Mouse (Mus musculus) hindbrain, embryonic 14.5 days (tissue): ENCODE data around the gene Itsn1. TPM values are rescaled to one million over a fixed set of nuclear protein-coding genes. Genes with fewer than 3 reads are reported as not detected.

Source experiments
- ATAC-seq: fragments of 200-750 bp; cut with Nextera tagmentation; 2 replicates; pipeline ENCODE4 v1.8.0; 2017; ENCODE audit warnings: moderate number of reproducible peaks, mild to moderate bottlenecking, moderate TSS enrichment, moderate library complexity; ENCODE audit not compliant: low FRiP score
- DNase-seq: peaks from one replicate; pipeline ENCODE4 v3.0.0-alpha.2; 2015; ENCODE audit warnings: low spot score
- H3K27ac ChIP-seq: fragments of 300-500 bp; sonication (generic); 2 replicates; pipeline ENCODE4 v1.5.1; 2014; ENCODE audit warnings: mild to moderate bottlenecking, moderate library complexity
- H3K27me3 ChIP-seq: fragments of 300-500 bp; sonication (generic); 2 replicates; pipeline ENCODE4 v1.6.1; 2014; ENCODE audit warnings: mild to moderate bottlenecking, low read length, mixed read lengths; ENCODE audit not compliant: control insufficient read depth, insufficient read depth
- H3K36me3 ChIP-seq: fragments of 300-500 bp; sonication (generic); replicated peaks from 2 replicates; pipeline ENCODE4 v1.6.1; 2014; ENCODE audit not compliant: control insufficient read depth, insufficient read depth
- H3K4me1 ChIP-seq: fragments of 300-500 bp; sonication (generic); replicated peaks from 2 replicates; pipeline ENCODE4 v1.6.1; 2014; ENCODE audit warnings: antibody characterized with exemption, low read length, mixed read lengths; ENCODE audit not compliant: control insufficient read depth, insufficient read depth
- H3K4me2 ChIP-seq: fragments of 300-500 bp; sonication (generic); replicated peaks from 2 replicates; pipeline ENCODE4 v1.6.1; 2014; ENCODE audit warnings: mild to moderate bottlenecking, moderate library complexity
- H3K4me3 ChIP-seq: fragments of 300-500 bp; sonication (generic); replicated peaks from 2 replicates; pipeline ENCODE4 v1.5.1; 2014; ENCODE audit warnings: mild to moderate bottlenecking, low read length
- H3K9ac ChIP-seq: fragments of 300-500 bp; sonication (generic); 2 replicates; pipeline ENCODE4 v1.6.1; 2014
- H3K9me3 ChIP-seq: fragments of 300-500 bp; sonication (generic); 2 replicates; pipeline ENCODE4 v1.6.1; 2016; ENCODE audit warnings: low read length; ENCODE audit not compliant: control insufficient read depth
- WGBS: fragments of 180-500 bp; shearing (Covaris S2); extraction: QIAGEN DNeasy Blood & Tissue Kit; methylation state at CpG from one replicate; pipeline ENCODE4 v1.1.7; 2014; 5-methylcytosine and 5-hydroxymethylcytosine counted together
- polyA plus RNA-seq: library from polyadenylated mRNA; unstranded; fragments of >200 nt; fragmentation: Nextera tagmentation; extraction: Ambion mirVana; gene quantifications from 2 replicates; pipeline ENCODE4 v1.2.1, GENCODE M21; 2014

Itsn1 gene
- polyA plus RNA-seq, 1 experiment from 2014 or later = 61.8 TPM

DNA sequence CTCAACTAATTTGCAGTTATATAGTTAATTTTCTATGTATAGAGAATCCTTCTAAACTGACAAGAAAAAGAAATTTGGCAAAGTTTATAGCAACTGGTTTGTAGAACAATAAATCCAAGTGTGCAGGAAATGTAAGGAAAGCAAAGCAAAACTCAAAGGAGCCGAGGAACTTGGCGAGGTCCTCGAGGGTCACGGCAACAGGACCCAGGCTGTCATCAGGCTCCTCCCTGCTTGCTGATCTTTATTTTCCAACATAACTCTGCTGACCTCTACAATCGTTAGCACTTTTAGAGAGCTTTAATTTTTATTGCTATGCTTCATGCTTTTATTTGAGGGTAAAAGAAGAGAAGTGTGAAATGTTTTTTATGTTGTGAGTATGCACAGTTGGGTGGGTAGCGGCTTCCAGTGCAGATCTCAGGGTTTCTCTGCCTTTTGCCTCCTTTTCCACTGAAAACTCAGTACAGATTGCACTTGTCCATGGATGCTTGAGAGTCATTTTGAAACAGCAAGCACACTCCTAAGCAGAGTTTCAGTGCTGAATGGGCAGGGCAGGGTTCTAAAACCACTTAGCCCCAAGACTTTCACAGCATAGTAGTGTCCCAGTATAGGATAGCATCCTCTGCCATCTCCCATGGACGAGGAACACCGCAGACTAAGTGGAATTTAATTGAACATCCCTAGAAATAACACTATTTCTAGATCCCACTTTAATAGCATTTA lies 63.6 kb downstream of the Itsn1 start:
- no peak overlapping the region for H3K4me2 ChIP-seq
- no peak overlapping the region for H3K9ac ChIP-seq
- H3K4me3 ChIP-seq = no peak overlapping the region
- no peaks in the 10 kb centered on the region for H3K9me3 ChIP-seq
- DNase-seq (no peak), ATAC-seq (no peak)
- peaks cover 37% of the 10 kb centered on the region for H3K36me3 ChIP-seq
- H3K27ac ChIP-seq = no peak overlapping the region
- no peaks in the 10 kb centered on the region for H3K4me1 ChIP-seq
- H3K27me3 ChIP-seq = no peaks in the 10 kb centered on the region
- 82% methylated on average over 8 of the region's 8 CpGs for WGBS

DNA sequence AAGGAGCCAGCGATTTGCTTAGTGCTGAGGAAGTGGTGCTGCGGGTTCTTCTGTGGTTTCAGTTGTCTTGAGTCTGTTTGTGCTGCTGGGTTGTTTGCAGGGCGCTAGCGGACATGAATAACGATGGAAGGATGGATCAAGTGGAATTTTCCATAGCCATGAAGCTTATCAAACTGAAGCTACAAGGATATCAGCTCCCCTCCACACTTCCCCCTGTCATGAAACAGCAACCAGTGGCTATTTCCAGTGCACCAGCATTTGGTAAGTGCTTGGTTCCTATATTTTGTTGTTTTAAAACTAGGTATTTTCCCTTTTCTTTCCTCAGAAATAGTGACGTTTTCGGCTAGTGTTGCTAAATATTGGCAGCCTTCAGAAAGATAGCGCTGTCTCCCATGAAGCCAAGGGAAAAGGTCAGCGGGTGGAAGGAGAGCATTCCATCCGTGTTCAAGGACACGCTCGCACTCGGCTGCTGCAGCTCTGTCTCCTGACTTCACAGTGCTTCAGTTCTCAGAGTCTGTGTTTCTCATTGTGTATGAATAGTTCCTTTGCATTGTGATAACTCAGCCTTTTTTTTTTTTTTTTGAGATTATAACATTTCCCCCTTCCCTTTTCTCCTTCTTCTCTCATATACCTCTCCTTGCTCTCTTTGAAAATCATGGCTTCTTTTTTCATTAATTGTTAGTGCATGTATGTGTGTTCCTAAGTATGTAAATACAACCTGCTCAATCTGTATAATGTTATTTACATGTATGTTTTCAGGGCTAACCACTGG lies 64.6 kb downstream of the Itsn1 start:
- H3K4me3 ChIP-seq = no peak overlapping the region
- no peaks in the 10 kb centered on the region for H3K9me3 ChIP-seq
- no peak overlapping the region for H3K4me2 ChIP-seq
- H3K4me1 ChIP-seq = no peaks in the 10 kb centered on the region
- 92% methylated on average over 13 of the region's 13 CpGs for WGBS
- H3K36me3 ChIP-seq = peaks cover 30% of the 10 kb centered on the region
- no peak for ATAC-seq
- DNase-seq = no peak
- H3K27ac ChIP-seq = no peak overlapping the region
- no peaks in the 10 kb centered on the region for H3K27me3 ChIP-seq
- no peak overlapping the region for H3K9ac ChIP-seq

DNA sequence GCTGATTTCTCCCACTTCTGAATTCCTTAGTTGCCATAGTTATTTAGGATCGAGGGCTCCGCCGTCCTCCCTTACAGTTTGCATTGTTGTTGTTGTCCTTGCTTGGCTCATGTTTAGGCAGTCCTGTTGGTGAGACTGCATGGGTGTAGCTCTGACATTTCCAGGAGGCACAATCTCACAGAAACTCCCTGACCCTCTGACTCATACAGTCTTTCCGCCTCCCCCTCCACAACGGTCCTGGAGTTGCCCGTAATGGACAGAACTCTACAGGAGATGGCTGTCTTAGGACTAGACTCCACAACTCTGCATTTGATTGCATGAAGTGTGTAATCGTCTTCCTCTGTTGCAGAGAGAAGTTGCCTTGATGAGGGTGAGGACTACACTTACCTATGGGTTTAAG lies 65.2 kb downstream of the Itsn1 start:
- DNase-seq = no peak
- H3K36me3 ChIP-seq = peaks cover 30% of the 10 kb centered on the region
- no peak for ATAC-seq
- 97% methylated on average over 7 of the region's 7 CpGs for WGBS
- H3K27ac ChIP-seq = no peak overlapping the region
- H3K4me2 ChIP-seq = no peak overlapping the region
- no peaks in the 10 kb centered on the region for H3K9me3 ChIP-seq
- H3K27me3 ChIP-seq = no peaks in the 10 kb centered on the region
- no peaks in the 10 kb centered on the region for H3K4me1 ChIP-seq
- no peak overlapping the region for H3K4me3 ChIP-seq
- H3K9ac ChIP-seq = no peak overlapping the region

DNA sequence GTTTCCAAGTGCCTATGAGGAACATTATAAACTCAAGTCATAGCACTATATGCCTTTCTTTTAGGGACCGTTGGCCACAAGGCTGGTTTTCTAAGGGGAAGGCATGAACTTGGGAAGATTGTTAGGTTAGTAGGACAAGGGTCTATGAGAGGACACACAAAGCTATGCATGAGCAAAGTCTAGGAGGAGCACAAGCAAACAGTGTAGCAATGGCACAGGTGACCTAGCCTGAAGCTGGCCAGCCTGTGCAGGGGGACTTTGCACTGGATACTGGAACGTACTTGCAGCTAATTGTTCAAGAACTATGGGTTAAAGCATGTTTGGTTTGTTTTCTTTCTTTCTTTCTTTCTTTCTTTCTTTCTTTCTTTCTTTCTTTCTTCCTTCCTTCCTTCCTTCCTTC lies 66.0 kb downstream of the Itsn1 start:
- 91% methylated on average over 2 of the region's 2 CpGs for WGBS

DNA sequence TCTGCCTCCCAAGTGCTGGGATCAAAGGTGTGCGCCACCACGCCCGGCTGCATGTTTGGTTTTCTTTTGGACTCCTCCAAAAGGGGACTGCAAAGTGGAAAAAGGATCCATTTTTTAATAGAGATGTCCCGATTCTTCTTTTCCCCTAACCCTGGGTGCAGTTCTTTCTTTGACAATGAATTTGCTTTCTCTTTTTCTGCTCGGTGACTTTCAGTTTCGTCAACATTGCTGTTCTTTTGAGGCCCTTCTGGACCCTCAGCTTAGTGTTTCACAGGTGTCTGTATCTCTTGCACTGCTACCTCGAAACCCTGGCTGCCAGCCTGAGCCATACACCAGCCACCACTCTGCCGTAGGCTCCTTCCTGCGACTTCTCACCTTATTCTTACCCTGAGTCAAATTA lies 66.5 kb downstream of the Itsn1 start:
- no peak overlapping the region for H3K4me2 ChIP-seq
- H3K4me1 ChIP-seq = no peaks in the 10 kb centered on the region
- no peak overlapping the region for H3K4me3 ChIP-seq
- ATAC-seq (no peak), DNase-seq (no peak)
- no peak overlapping the region for H3K9ac ChIP-seq
- H3K9me3 ChIP-seq = no peaks in the 10 kb centered on the region
- 94% methylated on average over 9 of the region's 9 CpGs for WGBS
- no peaks in the 10 kb centered on the region for H3K27me3 ChIP-seq
- H3K27ac ChIP-seq = no peak overlapping the region
- H3K36me3 ChIP-seq = peaks cover 39% of the 10 kb centered on the region

More for the DNA sequence above, 66.0 kb downstream of the Itsn1 start:
- ATAC-seq (no peak), DNase-seq (no peak)
- Histone ChIP-seq H3K9me3 (no peaks in the 10 kb centered on the region), H3K27ac (no peak overlapping the region), H3K27me3 (no peaks in the 10 kb centered on the region), H3K36me3 (peaks cover 36% of the 10 kb centered on the region), H3K9ac (no peak overlapping the region), H3K4me2 (no peak overlapping the region), H3K4me1 (no peaks in the 10 kb centered on the region), H3K4me3 (no peak overlapping the region)

DNA sequence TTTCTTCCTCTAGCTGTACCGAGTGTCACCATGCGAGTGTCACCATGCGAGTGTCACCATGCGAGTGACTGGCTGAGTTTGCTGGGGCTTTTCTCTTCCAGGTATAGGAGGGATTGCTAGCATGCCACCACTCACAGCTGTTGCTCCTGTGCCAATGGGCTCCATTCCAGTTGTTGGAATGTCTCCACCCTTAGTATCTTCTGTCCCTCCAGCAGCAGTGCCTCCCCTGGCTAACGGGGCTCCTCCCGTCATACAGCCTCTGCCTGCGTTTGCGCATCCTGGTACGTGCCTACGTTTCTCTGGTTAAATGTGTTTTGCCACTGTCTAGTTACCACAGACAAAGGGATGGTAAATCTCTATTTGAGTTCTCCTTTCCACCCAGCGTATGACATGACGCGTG lies 72.3 kb downstream of the Itsn1 start:
- H3K9ac ChIP-seq = no peak overlapping the region
- ATAC-seq = no peak
- H3K27ac ChIP-seq = no peak overlapping the region
- no peaks in the 10 kb centered on the region for H3K4me1 ChIP-seq
- H3K9me3 ChIP-seq = no peaks in the 10 kb centered on the region
- no peak for DNase-seq
- WGBS = 92% methylated on average over 13 of the region's 13 CpGs
- no peak overlapping the region for H3K4me2 ChIP-seq
- H3K27me3 ChIP-seq = no peaks in the 10 kb centered on the region
- H3K4me3 ChIP-seq = no peak overlapping the region
- H3K36me3 ChIP-seq = peaks cover 63% of the 10 kb centered on the region

DNA sequence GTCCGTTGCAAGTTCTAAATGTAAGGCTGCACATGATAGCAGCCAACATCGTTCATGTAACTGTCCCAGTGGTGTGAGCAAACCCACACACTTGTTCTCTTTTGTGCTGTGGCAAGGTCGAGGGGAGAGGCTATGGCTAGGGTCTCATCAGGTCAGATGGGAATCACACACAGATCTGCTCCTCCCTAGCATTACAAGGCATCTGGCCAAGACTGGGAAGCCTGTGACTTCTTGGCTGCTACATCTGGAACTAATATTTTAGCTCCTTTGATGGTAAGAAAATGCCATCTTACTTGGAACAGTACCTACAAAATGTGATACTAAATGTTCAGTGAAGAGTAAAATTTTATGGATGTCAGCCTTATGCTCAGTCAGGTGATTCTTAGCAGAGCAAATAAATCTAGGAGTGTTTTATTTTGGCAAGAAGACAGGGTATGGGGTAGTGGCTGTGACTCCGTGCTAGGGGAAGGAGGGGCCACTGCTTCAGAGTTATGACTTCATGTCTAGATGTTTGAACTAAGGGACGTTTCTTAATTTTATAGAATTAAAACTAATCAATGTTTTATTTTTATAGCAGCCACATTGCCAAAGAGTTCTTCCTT lies 73.5 kb downstream of the Itsn1 start:
- Histone ChIP-seq H3K27me3 (no peaks in the 10 kb centered on the region), H3K36me3 (peaks cover 71% of the 10 kb centered on the region), H3K4me3 (no peak overlapping the region), H3K9ac (no peak overlapping the region), H3K27ac (no peak overlapping the region), H3K4me1 (no peaks in the 10 kb centered on the region), H3K4me2 (no peak overlapping the region), H3K9me3 (no peaks in the 10 kb centered on the region)
- DNase-seq = no peak
- WGBS = 76% methylated on average over 5 of the region's 5 CpGs
- no peak for ATAC-seq

DNA sequence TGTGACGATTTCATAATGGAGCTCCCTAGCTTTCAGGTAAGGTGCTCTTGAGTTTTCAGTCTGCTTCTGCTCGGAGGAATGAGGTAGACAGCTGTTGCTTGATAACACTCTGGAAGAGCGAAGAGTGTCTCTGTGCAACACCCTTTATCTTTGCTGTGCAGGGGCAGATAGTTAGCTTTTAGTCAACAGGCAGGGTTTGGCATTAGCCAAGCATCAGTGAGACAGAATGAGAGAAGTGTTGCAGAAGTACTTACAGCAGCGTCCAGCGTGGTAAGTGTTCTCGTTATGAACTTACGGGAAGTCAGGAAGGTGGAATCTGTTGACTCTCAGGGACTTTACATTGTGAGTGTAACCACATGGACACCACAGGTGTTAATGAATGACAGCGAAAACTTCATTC lies 75.3 kb downstream of the Itsn1 start:
- no peak overlapping the region for H3K4me3 ChIP-seq
- H3K4me1 ChIP-seq = no peaks in the 10 kb centered on the region
- H3K27me3 ChIP-seq = no peaks in the 10 kb centered on the region
- H3K36me3 ChIP-seq = peaks cover 77% of the 10 kb centered on the region
- no peak overlapping the region for H3K9ac ChIP-seq
- ATAC-seq (no peak), DNase-seq (no peak)
- H3K27ac ChIP-seq = no peak overlapping the region
- no peaks in the 10 kb centered on the region for H3K9me3 ChIP-seq
- no peak overlapping the region for H3K4me2 ChIP-seq
- WGBS = 88% methylated on average over 8 of the region's 8 CpGs

DNA sequence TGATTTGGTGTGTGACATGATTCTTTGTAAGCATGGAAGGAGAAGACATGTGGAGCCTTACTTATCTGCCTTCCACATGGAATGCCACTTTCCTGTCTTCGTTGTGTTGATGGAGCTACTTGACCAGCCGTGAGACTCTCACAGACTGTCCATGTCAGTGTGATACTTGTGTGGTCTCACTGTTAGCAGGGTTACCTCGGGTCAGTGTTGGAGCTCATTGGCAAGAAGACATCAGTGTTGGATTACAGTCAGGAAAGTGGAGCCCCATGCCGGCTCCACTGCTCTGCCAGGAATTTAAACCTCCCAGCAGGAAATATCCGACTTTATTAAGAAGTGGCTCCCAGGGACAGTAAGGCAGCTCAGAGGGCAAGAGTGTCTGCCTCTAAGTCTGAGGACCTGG lies 75.8 kb downstream of the Itsn1 start:
- no peak for DNase-seq

More for the DNA sequence above, 75.8 kb downstream of the Itsn1 start:
- Histone ChIP-seq H3K36me3 (peaks cover 73% of the 10 kb centered on the region), H3K4me1 (no peaks in the 10 kb centered on the region), H3K27me3 (no peaks in the 10 kb centered on the region), H3K4me3 (no peak overlapping the region), H3K4me2 (no peak overlapping the region), H3K9ac (no peak overlapping the region), H3K27ac (no peak overlapping the region), H3K9me3 (no peaks in the 10 kb centered on the region)
- WGBS = 78% methylated on average over 5 of the region's 5 CpGs
- ATAC-seq = no peak
